Mouse (Mus musculus) MEL (cell line): ENCODE data around the gene Hoxc10. TPM values are rescaled to one million over a fixed set of nuclear protein-coding genes. Genes with fewer than 3 reads are reported as not detected.

Experiments used
- DNase-seq: peaks from one replicate; pipeline ENCODE4 v3.0.0; 2011; ENCODE audit warnings: low read depth, low spot score
- H3K27ac ChIP-seq: 2 replicates; pipeline ENCODE4 v1.5.1; 2012; ENCODE audit warnings: low read depth, mild to moderate bottlenecking, control low read depth, low read length, moderate library complexity; ENCODE audit not compliant: control insufficient read depth
- H3K27me3 ChIP-seq, 2 experiments: fragments of 150-350 bp in 1 of 2; sonication (generic) in 1 of 2; 2 replicates each; pipeline ENCODE4 v1.6.1; 2012; ENCODE audit warnings: low read length in 2 of 2, mild to moderate bottlenecking in 2 of 2, improper control_type of control experiment in 1 of 2, moderate library complexity in 1 of 2; ENCODE audit not compliant: insufficient read depth in 2 of 2, control insufficient read depth in 1 of 2
- H3K36me3 ChIP-seq, 2 experiments: 2 replicates each; pipeline ENCODE4 v1.6.1; 2012 to 2014; ENCODE audit warnings: low read length in 2 of 2, improper control_type of control experiment in 1 of 2, inconsistent platforms in 1 of 2, mild to moderate bottlenecking in 1 of 2; ENCODE audit not compliant: insufficient read depth in 2 of 2, control insufficient read depth in 1 of 2
- H3K4me1 ChIP-seq, 2 experiments: fragments of 150-350 bp in 1 of 2; sonication (generic) in 1 of 2; 2 replicates each; pipeline ENCODE4 v1.6.1; 2012; ENCODE audit warnings: low read length in 2 of 2, improper control_type of control experiment in 1 of 2, mild to moderate bottlenecking in 1 of 2; ENCODE audit not compliant: insufficient read depth in 2 of 2, control insufficient read depth in 1 of 2
- H3K4me3 ChIP-seq, 2 experiments: fragments of 150-350 bp in 1 of 2; sonication (generic) in 1 of 2; 2 replicates each; pipeline ENCODE4 v1.5.1; 2012; ENCODE audit warnings: low read depth in 2 of 2, low read length in 2 of 2, mild to moderate bottlenecking in 2 of 2, moderate library complexity in 2 of 2, control low read depth in 1 of 2, improper control_type of control experiment in 1 of 2; ENCODE audit not compliant: control insufficient read depth in 1 of 2, insufficient read depth in 1 of 2
- H3K79me2 ChIP-seq: 2 replicates; pipeline ENCODE4 v1.6.1; 2012; ENCODE audit warnings: mild to moderate bottlenecking, low read length, moderate library complexity; ENCODE audit not compliant: control insufficient read depth, poor library complexity, insufficient read depth
- H3K9ac ChIP-seq: 2 replicates; pipeline ENCODE4 v1.6.1; 2012; ENCODE audit warnings: low read depth, mild to moderate bottlenecking, control low read depth, low read length, moderate library complexity; ENCODE audit not compliant: control insufficient read depth, poor library complexity, severe bottlenecking
- H3K9me3 ChIP-seq: fragments of 150-350 bp; sonication (generic); replicated peaks from 2 replicates; pipeline ENCODE4 v1.6.1; 2012; ENCODE audit warnings: mild to moderate bottlenecking, low read length, improper control_type of control experiment, moderate library complexity; ENCODE audit not compliant: insufficient read depth
- BHLHE40 ChIP-seq: IDR thresholded peaks from 2 replicates; pipeline ENCODE4 v1.6.1; 2012; ENCODE audit warnings: low read depth, mild to moderate bottlenecking, inconsistent platforms, low read length, improper control_type of control experiment, borderline replicate concordance
- CHD2 ChIP-seq: IDR thresholded peaks from 2 replicates; pipeline ENCODE4 v1.6.1; 2011; ENCODE audit warnings: low read length, improper control_type of control experiment
- CTCF ChIP-seq, 3 experiments: IDR thresholded peaks in 2 of 3; conservative IDR thresholded peaks in 1 of 3; 2 replicates each; pipeline ENCODE4 v1.5.1; 2011 to 2012; ENCODE audit warnings: low read length in 3 of 3, low read depth in 2 of 3, mild to moderate bottlenecking in 2 of 3, improper control_type of control experiment in 1 of 3, inconsistent platforms in 1 of 3, mixed read lengths in 1 of 3, moderate library complexity in 1 of 3; ENCODE audit not compliant: control insufficient read depth in 1 of 3, insufficient read depth in 1 of 3, poor library complexity in 1 of 3, severe bottlenecking in 1 of 3
- ELF1 ChIP-seq: IDR thresholded peaks from 2 replicates; pipeline ENCODE4 v1.6.1; 2014; ENCODE audit warnings: low read depth, mild to moderate bottlenecking, inconsistent platforms, low read length, improper control_type of control experiment, moderate library complexity
- GABPA ChIP-seq: IDR thresholded peaks from 2 replicates; pipeline ENCODE4 v1.6.1; 2012; ENCODE audit warnings: low read depth, mild to moderate bottlenecking, inconsistent platforms, low read length, improper control_type of control experiment, moderate library complexity
- HCFC1 ChIP-seq: IDR thresholded peaks from 2 replicates; pipeline ENCODE4 v1.6.1; 2012; ENCODE audit warnings: low read depth, mild to moderate bottlenecking, inconsistent platforms, low read length, improper control_type of control experiment, moderate library complexity
- KAT2A ChIP-seq: conservative IDR thresholded peaks from 2 replicates; pipeline ENCODE4 v1.6.1; 2012; ENCODE audit warnings: low read depth, low read length, improper control_type of control experiment, inconsistent platforms
- MAX ChIP-seq: IDR thresholded peaks from 2 replicates; pipeline ENCODE4 v1.6.1; 2011; ENCODE audit warnings: low read length, improper control_type of control experiment
- MAZ ChIP-seq: IDR thresholded peaks from 2 replicates; pipeline ENCODE4 v1.6.1; 2012; ENCODE audit warnings: low read depth, mild to moderate bottlenecking, inconsistent platforms, low read length, improper control_type of control experiment
- MEF2A ChIP-seq: IDR thresholded peaks from 2 replicates; pipeline ENCODE4 v1.6.1; 2014; ENCODE audit warnings: low read depth, mild to moderate bottlenecking, inconsistent platforms, low read length, improper control_type of control experiment; ENCODE audit not compliant: poor library complexity, insufficient replicate concordance, severe bottlenecking; ENCODE audit errors: extremely low read depth
- MYB ChIP-seq: IDR thresholded peaks from 2 replicates; pipeline ENCODE4 v1.6.1; 2011; ENCODE audit warnings: mild to moderate bottlenecking, low read depth, low read length, improper control_type of control experiment
- NELFE ChIP-seq: IDR thresholded peaks from 2 replicates; pipeline ENCODE4 v1.6.1; 2011; ENCODE audit warnings: low read depth, low read length, improper control_type of control experiment
- POLR2A ChIP-seq, 2 experiments: IDR thresholded peaks; 2 replicates each; pipeline ENCODE4 v1.6.1; 2011 to 2012; ENCODE audit warnings: low read length in 2 of 2, mild to moderate bottlenecking in 2 of 2, control low read depth in 1 of 2, improper control_type of control experiment in 1 of 2, low read depth in 1 of 2, moderate library complexity in 1 of 2; ENCODE audit not compliant: control insufficient read depth in 1 of 2, insufficient read depth in 1 of 2, poor library complexity in 1 of 2
- SMC3 ChIP-seq: IDR thresholded peaks from 2 replicates; pipeline ENCODE4 v1.6.1; 2011; ENCODE audit warnings: low read depth, low read length, improper control_type of control experiment
- TAL1 ChIP-seq: IDR thresholded peaks from 2 replicates; pipeline ENCODE4 v1.6.1; 2012; ENCODE audit warnings: mild to moderate bottlenecking, inconsistent platforms, low read length, moderate library complexity, mixed read lengths
- TBP ChIP-seq: IDR thresholded peaks from 2 replicates; pipeline ENCODE4 v1.8.0; 2011; ENCODE audit warnings: low read depth, low read length, improper control_type of control experiment
- TCF12 ChIP-seq: IDR thresholded peaks from 2 replicates; pipeline ENCODE4 v1.6.1; 2014; ENCODE audit warnings: low read depth, mild to moderate bottlenecking, inconsistent platforms, low read length, improper control_type of control experiment, moderate library complexity
- USF2 ChIP-seq, 2 experiments: IDR thresholded peaks; 2 replicates each; pipeline ENCODE4 v1.6.1; 2011 to 2012; ENCODE audit warnings: improper control_type of control experiment in 2 of 2, low read length in 2 of 2, borderline replicate concordance in 1 of 2, inconsistent platforms in 1 of 2, low read depth in 1 of 2, mild to moderate bottlenecking in 1 of 2; ENCODE audit not compliant: insufficient read depth in 1 of 2
- ZKSCAN1 ChIP-seq: IDR thresholded peaks from 2 replicates; pipeline ENCODE4 v1.6.1; 2012; ENCODE audit warnings: low read depth, mild to moderate bottlenecking, inconsistent platforms, low read length, improper control_type of control experiment, moderate library complexity
- polyA plus RNA-seq, 2 experiments: library from polyadenylated mRNA; stranded (reverse) in 1 of 2; unstranded in 1 of 2; fragments of >175 nt in 1 of 2; fragments of >200 nt in 1 of 2; gene quantifications; 2 replicates each; pipeline versions ENCODE4 v1.2.1 to v1.2.4; 2012; ENCODE audit warnings: low replicate concordance in 2 of 2, low read depth in 1 of 2; ENCODE audit not compliant: insufficient read length in 2 of 2, insufficient read depth in 1 of 2, missing spikeins in 1 of 2
- total RNA-seq: library from RNA; depleted of rRNA; stranded (reverse); fragments of 300-350 nt; gene quantifications from 2 replicates; pipeline ENCODE4 v1.2.3, GENCODE M21; 2012; rRNA removed

The Hoxc10 gene
- total RNA-seq (6.3 and 6.8 TPM in 2 replicates), polyA plus RNA-seq (10 to 100 TPM in 1 of 2 experiments, not detected in 1; 24.8 TPM)

DNA sequence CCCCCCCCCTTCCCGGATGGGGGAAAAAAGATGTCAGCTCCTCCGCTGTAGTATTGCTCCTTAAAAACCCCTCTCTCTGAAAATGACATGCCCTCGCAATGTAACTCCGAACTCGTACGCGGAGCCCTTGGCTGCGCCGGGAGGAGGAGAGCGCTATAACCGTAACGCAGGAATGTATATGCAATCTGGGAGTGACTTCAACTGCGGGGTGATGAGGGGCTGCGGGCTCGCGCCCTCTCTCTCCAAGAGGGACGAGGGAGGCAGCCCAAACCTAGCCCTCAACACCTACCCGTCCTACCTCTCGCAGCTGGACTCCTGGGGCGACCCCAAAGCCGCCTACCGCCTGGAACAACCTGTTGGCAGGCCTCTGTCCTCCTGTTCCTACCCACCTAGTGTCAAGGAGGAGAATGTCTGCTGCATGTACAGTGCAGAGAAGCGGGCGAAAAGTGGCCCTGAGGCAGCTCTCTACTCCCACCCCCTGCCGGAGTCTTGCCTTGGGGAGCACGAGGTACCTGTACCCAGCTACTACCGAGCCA lies at the start of gene Hoxc10:
Gene Hoxc10 (plus strand): TSS at position 21 of the 536 bp plus-strand sequence.
- Histone ChIP-seq H3K9ac (peak within 1 kb of the TSS; percentile 93), H3K27me3 (peaks cover 8 to 15% of the 10 kb centered on the region in 2 experiments), H3K4me1 (peaks cover 12 to 19% of the 10 kb centered on the region in 2 experiments), H3K79me2 (peaks cover 31% of the 10 kb centered on the region)
- TF ChIP-seq TAL1 (no peak), HCFC1 (0 out of 2 replicates have a peak, but pooled peaks have one; percentile 8), CTCF (IDR thresholded peaks at IDR 0.05 in 2 of 3, conservative IDR thresholded peaks at IDR 0.05 in 1 of 3; ENCODE audit: control insufficient read depth in 1 of 3, insufficient read depth in 1 of 3, low read depth in 2 of 3, low read length in 3 of 3, poor library complexity in 1 of 3, severe bottlenecking in 1 of 3) (peak in 1 of 3 experiments; percentile 3; a peak in 2 of 6 replicates), SMC3 (peak; percentile 2; the same call in 1 of the 2 replicates), USF2 (IDR thresholded peaks at IDR 0.05; ENCODE audit: borderline replicate concordance in 1 of 2, insufficient read depth in 1 of 2, low read depth in 1 of 2, low read length in 2 of 2) (no peak), MAX (peak; percentile 76), GABPA (no peak), MYB (0 out of 2 replicates have a peak, but pooled peaks have one; percentile 6), TCF12 (peak; percentile 3; the same call in 1 of the 2 replicates), MAZ (peak; percentile 92), NELFE (peak; percentile 19; the same call in 1 of the 2 replicates), KAT2A (peak; percentile 45; the same call in 1 of the 2 replicates), MEF2A (no peak), TBP (peak; percentile 6; the same call in 1 of the 2 replicates), BHLHE40 (no peak), POLR2A (IDR thresholded peaks at IDR 0.05; ENCODE audit: control insufficient read depth in 1 of 2, insufficient read depth in 1 of 2, low read depth in 1 of 2, low read length in 2 of 2, poor library complexity in 1 of 2) (peak in 1 of 2 experiments; percentile 52; a peak in 1 of 4 replicates)
- TF ChIP-seq, all 39 proteins: peak for 11
- no peaks in the 10 kb centered on the region for H3K9me3 ChIP-seq
- peak; percentile 87 for DNase-seq
- H3K27ac ChIP-seq, result peak within 1 kb of the TSS; percentile 82
- H3K4me3 ChIP-seq, result peak within 1 kb of the TSS; percentile 84 to 97
- peaks cover 0 to 18% of the 10 kb centered on the region in 2 experiments; a peak in 2 of 4 replicates for H3K36me3 ChIP-seq

- H3K9ac ChIP-seq, result no peak overlapping the region
- H3K9me3 ChIP-seq, result no peaks in the 10 kb centered on the region
- H3K36me3 ChIP-seq, result no peaks in the 10 kb centered on the region
- peaks cover 8 to 26% of the 10 kb centered on the region in 2 experiments for H3K27me3 ChIP-seq
- no peak for DNase-seq
- TF ChIP-seq TCF12, result no peak
- TF ChIP-seq ELF1, result no peak
- TF ChIP-seq ZKSCAN1, result no peak
- no peak for TF ChIP-seq CHD2
- H3K79me2 ChIP-seq, result no peaks in the 10 kb centered on the region
- H3K27ac ChIP-seq, result no peak overlapping the region
- H3K4me3 ChIP-seq, result no peak overlapping the region
- H3K4me1 ChIP-seq, result no peaks in the 10 kb centered on the region
These were observed 48.5 kb upstream of the Hoxc10 start for GRCm38 (mm10) chr15:102917972-102918572.
